Mouse (Mus musculus) neutrophil, adult 65 days (primary cell): Measurements from ENCODE around the gene 1700080E11Rik. TPM values are rescaled to one million over a fixed set of nuclear protein-coding genes. Genes with fewer than 3 reads are reported as not detected.

Experiments used
- total RNA-seq: library from RNA; stranded (reverse); gene quantifications from 2 replicates; pipeline ENCODE4 v1.2.4, GENCODE M21; 2023

1700080E11Rik gene
- not detected in 2 replicates for total RNA-seq

GRCm38 (mm10) chr9:105144992-105145391 is at the start of gene 1700080E11Rik:
1700080E11Rik (minus strand) TSS chr9:105145092.

GRCm38 (mm10) chr9:105131253-105132001 is 13.5 kb downstream of the 1700080E11Rik start, which contains the start of gene Nudt16:
Nudt16 (minus strand) TSS chr9:105131824.

Other genes starting within 250 kb of the 1700080E11Rik start
- 18.0 and 28.0 TPM in 2 replicates for gene Mrpl3, start 91.9 kb downstream of the 1700080E11Rik start, total RNA-seq
- gene Nudt16, start 13.3 kb downstream of the 1700080E11Rik start, total RNA-seq: 12.2 and 12.9 TPM in 2 replicates